Mouse (Mus musculus) adrenal gland, postnatal 10 days (tissue): ENCODE results near the gene Stap2. TPM values are rescaled to one million over a fixed set of nuclear protein-coding genes. Genes with fewer than 3 reads are reported as not detected.
A peak's percentile ranks its signal among the peaks of the same experiment; 100 is the strongest.

Experiments
- DNase-seq: peaks from one replicate; pipeline ENCODE4 v3.0.0; 2021; ENCODE audit warnings: mixed read lengths
- long read RNA-seq, 2 experiments: library from polyadenylated mRNA; stranded (forward); transcript quantifications; one replicate each; pipeline ENCODE4 v2.0.0; 2021
- total RNA-seq, 2 experiments: library from RNA; stranded (reverse); gene quantifications; 2 replicates each; pipeline ENCODE4 v1.2.3; 2021

Stap2 gene
- 10 to 100 TPM; 15.2 to 17.2 TPM for total RNA-seq
- long read RNA-seq, experiment 1, transcript Stap2-201 (13 exons, 1,509 nt) = major isoform, 6 of 12 reads
- long read RNA-seq, experiment 1, partial matches to known transcripts = 3 of 12 reads
- long read RNA-seq, experiment 1, other reads (novel, unspliced or antisense) = 3 of 12 reads
- long read RNA-seq, experiment 2, partial matches to known transcripts = 2 of 7 reads
- long read RNA-seq, experiment 2, other reads (novel, unspliced or antisense) = 1 of 7 reads

DNA sequence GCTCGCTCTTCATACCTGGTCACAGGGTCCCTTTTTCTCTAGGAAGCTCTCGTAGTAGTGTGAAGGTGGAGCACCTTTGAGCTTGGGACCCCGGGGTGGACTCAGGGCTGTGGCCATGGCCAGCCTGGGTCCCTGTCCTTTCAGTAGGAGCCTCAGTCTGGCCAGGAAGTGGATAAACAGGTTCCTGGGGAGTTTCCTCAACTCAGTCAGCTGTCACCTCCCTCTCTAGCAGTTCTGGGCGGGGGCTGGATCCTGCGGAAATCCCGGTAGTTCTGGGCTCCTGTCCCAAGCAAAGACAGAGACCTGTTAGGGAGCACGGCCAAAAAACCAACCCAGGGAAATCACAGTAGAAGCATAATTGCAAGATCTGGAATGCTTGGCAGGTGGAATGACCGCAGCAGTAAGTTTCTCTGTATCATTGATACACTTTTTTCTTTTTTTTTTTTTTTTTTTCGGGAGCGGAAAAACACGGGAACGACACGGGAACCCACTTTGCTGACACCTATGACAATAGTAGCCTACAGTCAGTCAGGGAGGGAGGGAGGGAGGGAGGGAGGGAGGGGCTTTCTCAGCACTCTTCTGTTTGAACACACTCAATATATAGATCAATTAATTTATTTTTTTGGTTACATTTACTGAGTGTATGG lies at the start of gene Stap2, which contains the start of gene Mpnd:
Stap2 (minus strand) TSS at position 170 of the 647 bp plus-strand sequence.
Mpnd (plus strand) TSS at position 297 of the 647 bp plus-strand sequence.
- no peak for DNase-seq

DNA sequence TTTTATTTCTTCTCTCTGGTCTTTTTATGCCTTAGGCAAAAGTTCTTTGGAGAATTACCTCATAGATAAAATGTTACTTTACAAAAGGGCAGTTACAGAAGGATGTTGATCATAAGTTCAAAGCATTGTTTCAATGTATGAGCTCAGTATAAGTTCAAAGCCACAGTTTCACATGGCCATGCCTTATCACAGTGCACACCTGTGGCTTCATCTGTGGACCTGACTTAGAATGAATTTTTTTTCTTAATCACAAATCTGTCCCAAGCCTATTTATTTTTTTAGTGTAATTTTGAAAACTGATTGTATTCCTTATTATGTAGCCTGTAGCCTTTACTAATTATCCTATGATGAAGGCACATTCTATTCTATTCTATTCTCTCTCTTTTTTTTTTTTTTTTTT lies 49.6 kb upstream of the Stap2 start:
- DNase-seq = no peak

DNA sequence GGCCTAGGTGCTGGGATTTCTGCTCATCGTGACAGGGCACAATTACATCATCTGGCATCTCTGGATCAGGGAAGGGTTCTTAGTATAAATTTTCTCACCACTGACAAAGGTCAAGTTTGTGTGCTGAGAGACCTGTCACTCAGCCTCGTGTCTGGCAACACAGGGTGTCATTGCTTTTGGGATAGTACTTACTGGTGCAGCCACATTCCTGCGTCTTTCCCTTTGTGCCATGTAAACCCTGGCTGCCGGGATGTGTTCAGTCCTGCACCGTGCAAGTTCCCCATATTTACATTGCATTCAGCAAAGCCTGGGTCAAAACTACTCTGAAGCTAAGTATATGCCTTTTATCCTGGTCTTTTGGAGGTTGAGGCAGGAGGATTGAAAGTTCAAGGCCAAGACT lies 46.0 kb upstream of the Stap2 start:
- DNase-seq = no peak

DNA sequence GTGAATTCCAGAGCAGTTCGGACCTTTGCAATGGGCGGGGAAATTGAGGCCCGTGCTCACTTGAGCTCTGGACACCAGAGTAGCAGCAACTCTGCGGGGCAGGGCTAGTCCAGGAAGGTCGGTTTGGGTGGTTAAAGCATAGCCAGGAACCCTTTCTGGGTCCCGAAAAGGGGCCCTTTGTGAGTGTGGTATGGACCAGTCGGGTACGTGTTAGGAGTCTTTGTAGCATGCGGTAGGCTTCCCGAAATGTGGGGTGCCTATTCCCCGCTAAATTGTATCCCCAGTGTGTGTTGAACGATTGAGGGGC lies 35.4 kb upstream of the Stap2 start:
- no peak for DNase-seq

DNA sequence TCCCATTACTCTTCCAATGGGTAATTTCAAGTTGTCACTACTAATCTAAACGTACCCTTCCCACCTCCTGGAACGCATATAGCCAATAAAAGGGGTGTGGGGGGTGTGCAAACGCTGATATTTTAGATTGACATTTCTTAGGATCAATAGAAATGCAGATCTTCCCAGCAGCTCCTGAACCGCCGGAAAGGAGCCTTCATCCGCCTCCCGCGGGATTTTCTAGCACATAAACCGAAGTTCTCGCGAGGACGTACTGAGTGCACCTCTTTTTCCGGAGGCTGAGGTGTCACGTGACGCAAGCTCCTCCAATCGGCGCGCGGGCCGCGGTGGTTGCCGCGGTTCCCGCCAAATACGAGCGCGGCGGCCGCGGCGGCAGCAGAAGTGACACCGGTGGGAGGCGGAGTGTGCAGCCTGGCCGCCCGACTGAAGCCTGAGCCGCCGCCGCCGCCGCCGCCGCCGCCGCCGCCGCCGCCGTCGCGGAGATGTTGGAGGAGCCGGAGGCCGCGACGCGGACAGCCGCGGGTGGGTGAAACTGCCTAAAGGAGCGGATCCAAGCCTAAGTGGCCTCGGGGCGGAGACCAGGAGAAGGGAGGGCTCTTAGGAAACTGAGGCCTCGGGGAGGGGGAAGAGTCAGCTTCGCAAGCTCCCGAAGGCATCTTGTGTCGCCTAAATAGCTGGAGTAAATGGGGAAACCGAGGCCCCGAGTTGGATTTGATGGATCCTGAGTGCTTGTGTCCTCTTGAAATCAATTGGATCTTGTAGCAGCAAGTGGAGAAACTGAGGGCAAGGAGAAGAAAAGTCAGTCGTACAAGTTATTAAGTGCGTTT lies 34.9 kb upstream of the Stap2 start, which contains the start of gene Chaf1a:
Chaf1a (plus strand) TSS at position 410 of the 827 bp plus-strand sequence.
- peak; percentile 98 for DNase-seq

DNA sequence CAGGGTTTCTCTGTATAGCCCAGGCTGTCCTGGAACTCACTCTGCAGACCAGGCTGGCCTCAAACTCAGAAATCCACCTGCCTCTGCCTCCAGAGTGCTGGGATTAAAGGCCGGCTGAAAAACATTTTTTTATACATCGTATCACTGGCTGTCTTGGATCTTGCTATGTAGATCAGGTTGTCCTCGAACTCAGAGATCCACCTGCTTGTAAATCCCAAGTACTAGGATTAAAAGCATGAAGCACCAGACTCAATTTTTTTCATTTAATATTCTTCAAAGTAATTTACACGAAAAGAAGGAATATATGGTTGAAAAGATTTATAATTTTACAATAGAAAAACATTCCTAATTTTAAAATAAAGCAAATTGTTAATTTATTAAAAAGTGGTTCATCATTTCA lies 34.0 kb upstream of the Stap2 start:
- DNase-seq = no peak

DNA sequence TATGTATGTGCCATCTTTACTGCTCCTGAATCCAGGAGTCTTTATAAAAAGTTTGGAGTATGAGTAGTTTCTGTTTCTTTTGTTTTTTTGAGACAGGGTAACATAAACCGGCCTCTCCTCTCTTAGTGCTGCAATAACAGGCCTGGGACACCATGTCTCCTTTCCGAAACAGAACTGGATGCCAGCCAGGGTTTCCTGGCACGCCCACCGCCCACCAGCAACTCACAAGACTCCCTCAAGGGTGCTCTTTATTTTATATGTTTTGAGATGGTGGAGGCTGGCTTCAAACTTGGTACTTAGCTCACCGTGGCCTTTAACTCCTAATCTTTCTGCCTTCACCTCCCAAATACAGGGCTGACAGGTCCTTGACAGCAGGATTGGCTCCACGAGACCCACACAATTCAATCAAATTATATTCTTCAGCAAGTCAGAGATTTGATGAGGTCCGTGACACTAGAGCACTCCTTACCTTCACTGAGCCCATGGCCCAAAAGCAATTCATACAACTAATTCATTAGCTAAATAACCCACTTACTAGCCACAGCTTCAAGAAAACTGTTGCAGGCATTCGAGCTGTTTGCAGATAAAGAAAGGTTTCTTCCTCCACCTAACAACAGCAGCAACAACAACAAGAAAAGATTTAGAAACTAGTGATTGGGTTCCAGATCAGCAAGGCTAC lies 33.3 kb upstream of the Stap2 start:
- no peak for DNase-seq

DNA sequence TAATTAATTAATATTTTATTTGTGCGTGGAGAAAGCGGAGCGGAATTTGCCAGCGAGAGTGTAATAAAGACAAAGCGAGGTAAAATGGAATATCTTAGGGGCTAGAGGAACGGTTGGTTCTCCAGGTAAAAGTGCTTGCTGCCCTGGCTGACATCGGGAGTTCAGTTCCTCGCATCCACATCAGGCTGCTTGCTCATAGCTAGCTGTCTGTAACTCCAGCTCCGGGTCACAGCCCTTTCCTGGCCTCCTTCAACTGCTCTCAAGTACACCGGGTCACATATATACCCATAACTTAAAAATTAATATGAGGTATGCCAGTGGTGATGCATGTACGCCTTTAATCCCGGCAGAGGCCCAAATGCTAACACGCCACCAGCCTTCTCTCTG lies 31.5 kb upstream of the Stap2 start:
- DNase-seq = no peak

DNA sequence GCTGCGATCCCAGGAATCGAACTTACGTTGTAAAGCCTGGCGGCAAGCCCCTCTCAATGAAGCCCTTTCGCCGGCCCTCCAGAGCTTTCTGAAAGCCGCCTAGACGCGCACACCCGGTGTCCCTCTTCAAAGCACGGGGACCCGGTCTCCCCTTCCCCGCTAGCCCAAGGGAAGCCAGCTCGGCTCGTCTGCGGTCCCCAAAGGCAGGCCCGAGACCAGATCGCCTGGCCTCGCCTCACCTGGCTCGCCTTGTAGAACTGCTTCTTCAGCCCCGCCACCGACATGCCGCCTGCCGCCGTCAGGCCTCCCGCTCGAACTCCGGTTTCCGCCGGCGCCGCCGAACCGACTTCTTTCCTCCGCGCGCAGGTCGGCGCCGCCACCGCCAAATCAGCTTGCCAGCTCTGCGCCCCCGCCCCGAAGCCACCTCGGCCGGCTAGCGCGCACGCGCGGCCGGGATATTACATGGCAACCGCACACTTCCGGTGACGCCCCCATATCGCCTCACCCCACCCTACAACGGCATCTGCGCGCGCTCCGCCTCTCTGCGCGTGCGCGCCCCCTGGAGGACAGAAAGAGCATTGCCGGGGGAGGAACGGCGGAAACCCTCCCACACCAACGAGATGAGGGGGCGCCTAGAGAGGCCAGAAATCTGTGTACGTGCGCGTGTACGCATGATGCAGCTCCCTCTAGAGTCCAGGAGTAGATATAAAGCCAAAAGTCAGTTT lies 31.0 kb upstream of the Stap2 start, which contains the start of gene Sh3gl1:
Sh3gl1 (minus strand) TSS at position 460 of the 725 bp plus-strand sequence.
- DNase-seq = peak; percentile 99

DNA sequence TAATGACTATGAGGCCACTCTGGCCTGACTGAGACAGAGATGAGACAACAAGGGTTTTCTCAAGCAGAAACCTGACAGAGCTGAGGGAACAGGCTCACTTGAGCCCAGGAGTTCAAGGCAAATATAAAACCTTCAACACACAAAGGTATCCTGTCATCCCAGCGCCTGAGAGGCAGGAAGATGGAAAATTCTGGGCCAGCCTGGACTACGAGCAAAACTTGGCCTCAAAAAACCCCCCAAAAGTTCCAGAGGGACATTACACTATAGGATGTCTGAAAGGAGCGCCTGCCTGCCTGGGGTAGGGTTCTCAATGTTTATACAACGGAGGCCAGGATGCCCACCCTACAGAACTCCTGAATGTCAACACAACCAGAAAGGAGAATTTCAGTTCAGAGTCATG lies 29.8 kb upstream of the Stap2 start:
- DNase-seq = no peak

DNA sequence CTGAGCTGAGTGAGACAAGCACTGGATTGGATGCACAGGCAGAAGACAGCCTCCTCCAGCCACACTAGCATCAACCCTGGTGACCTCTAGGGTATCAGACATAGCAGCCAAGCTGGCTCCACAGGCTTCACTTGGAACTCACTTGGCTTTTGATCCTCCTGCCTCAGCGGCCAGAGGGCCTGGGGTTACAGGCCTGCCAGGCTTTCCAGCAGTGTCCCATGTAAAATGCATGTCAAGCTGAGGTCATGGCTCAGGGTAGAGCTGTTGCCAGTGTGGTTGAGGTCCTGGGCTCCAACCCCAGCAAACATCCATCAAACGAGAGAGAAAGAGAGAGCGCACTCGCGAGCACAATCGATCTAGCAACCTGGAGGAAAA lies 29.3 kb upstream of the Stap2 start:
- no peak for DNase-seq

DNA sequence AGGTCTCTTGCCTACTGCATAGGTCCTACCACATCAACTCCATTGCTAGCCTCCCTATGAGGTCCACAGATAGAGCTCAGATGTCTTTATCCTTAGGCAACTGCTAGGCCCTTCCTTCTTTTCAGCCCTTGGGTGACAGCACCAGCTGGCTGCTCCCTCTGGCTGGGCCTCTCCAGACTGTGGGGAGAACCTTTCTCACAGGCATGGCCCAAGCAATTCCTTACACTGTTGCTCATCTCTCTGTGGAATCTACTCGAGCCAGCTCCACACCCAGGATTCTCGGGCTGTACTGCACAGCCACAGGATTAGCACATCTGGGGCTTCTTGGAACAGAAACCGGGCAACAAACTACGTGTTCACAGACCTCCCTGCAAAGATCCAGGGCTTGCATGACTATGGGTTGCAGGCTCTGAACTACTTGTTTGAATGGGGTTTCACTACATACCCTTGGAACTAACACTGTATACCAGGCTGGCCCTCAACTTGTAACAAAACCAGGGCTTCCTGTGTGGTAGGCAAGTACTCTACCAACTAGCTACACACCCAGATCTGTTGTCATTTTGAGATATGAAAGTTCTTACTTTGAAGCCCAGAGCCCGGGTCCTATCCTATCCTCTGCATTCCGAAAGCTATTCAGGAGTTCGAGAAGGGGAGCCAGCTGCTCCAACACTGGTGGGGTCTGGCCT lies 28.8 kb upstream of the Stap2 start:
- no peak for DNase-seq

DNA sequence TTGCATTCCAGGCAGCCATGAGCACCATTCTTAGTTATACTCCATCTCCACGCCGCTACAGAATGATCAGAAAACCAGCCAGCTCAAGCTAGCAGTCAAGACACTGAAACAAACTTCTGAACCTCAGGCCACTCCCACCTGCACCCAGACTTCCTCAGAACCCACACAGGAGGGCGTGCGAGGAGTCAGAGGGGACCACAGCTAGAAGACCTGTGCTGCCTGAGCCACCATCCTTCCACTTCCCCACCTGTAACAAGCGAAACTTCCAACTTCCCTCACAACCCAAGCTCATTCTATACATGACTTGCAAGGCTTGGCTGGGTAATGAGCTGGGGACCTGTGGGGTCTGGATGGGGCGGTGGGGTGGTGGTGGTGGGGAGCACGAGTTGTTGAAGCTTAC lies 27.4 kb upstream of the Stap2 start:
- DNase-seq = no peak

DNA sequence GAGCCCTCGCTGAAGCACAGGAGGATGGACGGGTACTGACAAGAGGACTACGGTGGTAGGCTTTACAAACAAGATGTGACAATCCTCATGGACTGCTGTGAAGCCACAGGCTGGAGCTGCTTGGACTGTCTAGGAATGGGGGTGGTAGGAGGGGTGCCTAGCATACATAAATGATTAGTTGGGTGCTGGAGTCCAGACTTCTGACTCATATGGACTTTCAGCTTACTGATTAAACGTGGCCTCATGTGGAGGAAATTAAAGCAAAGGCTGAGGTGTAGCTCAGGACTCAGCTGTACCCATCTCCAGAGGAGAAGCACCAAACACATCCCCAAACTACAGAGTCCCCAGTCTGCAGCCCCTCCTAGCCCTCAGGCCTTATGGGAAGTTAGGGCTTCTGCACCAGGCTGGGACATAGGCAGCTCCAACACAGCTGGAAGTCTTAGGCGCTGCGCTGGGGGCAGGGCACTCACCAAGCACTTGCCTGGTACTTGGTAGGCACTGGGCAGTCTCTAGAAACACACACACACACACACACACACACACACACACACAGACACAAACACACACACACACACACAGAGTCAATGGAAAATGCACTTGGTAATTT lies 26.8 kb upstream of the Stap2 start:
- DNase-seq = peak; percentile 27

DNA sequence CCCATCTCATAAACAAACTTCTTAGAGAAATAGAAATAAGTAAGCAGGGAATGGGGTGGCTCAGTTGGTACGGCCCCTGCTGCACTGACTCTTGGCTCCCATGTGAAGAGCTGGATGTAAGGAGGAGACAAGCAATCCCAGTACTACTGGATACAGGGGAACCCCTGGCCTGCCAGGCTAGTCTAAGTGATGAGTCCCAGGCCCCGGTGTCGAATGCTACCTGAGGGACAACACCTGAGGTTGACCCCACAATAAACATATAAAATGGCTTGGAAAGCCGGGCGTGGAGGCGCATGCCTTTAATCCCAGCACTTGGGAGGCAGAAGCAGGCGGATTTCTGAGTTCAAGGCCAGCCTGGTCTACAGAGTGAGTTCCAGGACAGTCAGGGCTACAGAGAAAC lies 26.0 kb upstream of the Stap2 start:
- DNase-seq = no peak

DNA sequence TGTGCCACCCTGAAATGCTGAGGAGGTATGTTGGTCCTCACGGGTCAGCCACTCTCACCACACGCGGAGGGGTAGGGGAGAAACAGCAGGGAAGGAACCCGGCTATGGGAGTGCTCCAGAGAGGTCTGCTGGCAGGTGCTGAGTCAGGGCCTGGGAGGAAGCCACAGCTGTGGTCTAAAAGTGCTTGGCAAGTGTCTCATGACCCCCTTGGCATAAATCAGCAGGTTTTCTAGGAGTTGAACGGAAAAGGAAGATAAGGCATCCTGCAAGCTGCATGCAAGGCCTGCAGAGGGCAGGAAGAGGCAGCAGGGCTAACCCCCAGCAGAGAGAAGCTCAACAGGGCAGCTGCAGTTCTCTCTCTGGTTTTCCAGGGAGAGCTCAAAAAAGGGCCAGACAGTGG lies 25.5 kb upstream of the Stap2 start:
- DNase-seq = peak; percentile 62

DNA sequence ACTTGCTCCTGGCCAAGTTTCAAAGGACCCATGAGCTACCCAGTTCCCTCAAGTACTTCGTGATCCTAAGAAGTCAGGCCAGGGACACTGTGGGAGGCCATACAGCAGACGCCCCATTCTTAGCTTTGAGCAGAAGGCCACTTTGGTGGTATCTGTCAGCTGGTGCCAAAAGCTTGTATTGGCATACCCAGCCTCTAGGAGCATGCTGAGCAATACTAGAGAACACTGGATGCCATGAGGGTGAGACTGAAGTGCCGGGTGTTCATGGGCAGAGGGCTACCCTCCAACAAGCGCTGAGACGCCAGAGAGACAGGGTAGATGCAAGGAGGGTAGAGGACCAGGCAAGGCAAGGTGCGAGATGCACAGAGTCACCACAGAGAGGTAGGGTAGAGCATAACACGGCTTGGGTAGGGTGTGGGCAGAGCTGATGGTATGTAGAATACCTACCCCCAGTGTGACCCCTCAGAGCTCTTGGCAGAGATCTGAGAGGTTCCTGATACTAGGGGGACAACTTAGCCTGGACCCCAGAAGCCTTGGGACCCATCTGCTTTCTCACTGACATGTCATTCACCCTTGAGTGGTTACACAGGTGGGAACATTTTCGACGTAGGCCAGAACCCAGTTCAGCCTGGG lies 25.0 kb upstream of the Stap2 start:
- no peak for DNase-seq

DNA sequence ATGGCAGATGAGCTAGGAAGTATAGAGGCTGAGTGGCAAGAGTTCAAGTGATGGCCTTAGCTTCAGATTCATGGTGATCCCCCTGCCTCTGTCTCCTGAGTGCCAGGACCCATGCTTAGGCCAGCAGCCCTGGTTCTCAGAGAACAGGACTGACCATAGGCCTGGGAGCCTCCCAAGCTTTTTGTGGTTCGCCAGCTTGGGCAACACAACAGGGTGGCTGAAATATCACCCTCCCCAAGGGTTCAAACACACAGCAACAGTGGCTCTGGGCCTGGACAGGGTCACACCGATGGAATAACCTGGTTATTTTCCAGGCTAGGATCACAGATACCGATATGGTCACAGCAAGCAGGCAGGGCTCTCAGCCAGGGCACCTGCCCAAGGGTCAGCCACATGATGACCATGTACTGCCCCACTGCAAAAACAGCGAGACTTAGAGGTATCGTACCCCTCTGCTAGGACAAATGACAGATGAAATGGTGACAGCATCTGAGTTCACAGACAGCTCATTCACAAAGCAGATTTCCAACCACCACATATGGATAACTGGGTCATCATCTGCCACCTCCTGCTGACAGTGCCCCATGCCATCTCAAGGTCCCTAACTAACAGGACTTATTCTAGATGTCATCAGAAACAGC lies 22.5 kb upstream of the Stap2 start:
- DNase-seq = peak; percentile 49

DNA sequence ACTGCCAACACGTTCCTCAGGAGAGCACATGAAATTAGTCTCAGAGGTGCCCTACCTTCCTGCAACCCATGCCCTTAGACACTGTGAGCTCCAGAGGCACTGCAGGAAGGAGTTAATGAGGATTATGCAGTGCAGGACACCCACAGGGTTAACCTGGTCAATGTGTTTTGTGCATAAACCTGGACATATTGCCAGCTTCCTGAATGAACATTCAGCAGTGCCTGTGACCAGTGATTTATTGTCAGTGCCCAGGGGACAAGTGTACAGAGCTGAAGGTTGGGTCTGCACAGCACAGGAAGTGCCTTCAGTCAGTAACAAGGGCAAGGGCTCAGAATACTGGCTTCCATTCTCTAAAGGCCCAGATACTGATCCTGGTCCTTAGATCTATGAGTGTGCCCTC lies 21.5 kb upstream of the Stap2 start:
- DNase-seq = peak; percentile 50

DNA sequence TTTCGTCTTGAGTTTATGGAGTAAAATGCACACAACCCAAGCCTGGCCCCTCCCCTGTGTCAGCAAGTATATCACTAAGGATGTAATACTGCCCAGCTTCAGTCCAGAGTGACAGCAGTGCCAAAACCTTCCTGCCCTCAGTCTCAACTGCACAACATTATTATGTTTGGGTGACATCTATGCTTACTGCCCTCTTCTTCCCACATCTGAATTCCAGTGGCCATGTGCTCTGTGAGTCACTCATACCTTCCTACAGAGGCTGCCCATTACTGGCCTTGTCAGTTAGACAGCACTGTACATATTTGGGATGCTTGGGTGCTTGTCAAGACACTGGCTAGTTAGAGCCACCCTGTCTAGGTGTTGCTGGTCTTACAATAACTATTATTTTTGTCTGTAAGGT lies 20.9 kb upstream of the Stap2 start:
- peak; percentile 17 for DNase-seq
